Mouse (Mus musculus): Measurements from ENCODE around the gene Tulp3.
A peak's percentile ranks its signal among the peaks of the same experiment; 100 is the strongest.
"Not testable (repeated sequence)": the region's sequence is repeated elsewhere in the genome, so short reads cannot be mapped to it uniquely, and the experiment has no call there.

Tulp3 gene

DNA sequence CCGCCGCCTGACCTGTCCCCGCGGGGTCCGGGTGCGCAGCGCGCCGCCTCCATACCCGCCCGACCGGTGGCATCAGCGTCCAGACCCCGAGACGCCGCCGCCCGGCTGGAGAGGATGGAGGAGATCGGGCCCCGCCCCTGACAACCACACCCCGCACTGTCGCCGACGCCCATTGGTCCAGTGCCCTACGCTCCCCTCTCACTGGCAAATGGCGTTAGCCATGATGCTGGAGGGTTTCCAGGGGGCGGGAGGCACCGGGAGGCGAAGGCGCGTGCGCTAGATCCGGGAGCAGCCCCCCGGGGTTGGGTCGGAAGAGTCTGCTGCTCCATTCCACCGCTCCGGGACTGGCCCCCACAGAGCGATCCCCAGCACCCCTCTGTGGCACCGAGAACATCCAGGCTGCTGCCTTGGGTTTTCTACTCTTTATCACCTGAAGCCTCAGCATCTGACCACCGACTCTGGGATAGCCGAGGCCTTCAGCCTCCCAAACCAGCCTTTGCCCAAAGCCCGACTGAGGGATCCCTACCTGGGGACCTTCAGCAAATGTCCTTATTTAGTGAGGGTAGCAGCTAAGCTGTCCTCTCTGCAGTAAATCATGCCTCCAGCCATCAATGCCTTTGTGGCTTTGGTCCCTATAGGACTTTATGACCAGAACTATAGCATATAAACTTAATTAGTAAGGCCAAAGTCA, at the start of gene Tulp3:
Tulp3 (minus strand) TSS at position 126 of the 691 bp plus-strand sequence.
- DNase-seq (ENCODE audit: low spot score in 2 of 2): peak; percentile 96 to 97

DNA sequence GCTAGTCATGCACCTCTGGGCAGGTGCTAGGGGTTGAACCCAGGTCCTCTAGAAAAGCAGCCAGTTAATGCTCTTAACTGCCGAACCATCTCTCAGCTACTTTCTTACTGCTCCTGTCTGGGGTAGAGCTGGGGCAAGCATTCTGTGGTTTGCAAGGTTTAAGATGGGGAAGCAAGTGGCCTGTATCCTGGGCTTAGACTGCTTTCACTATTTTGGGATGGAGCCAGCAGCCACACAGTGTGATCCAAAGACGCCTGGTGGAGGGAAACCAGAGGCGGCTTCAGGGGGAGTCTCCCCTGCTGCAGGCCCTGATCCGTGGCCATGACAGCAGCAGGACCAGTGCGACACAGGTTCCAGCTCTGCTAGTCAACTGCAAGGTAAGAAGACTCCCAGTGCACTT, 49.1 kb upstream of the Tulp3 start:
- DNase-seq (ENCODE audit: low spot score in 2 of 2): no peak

DNA sequence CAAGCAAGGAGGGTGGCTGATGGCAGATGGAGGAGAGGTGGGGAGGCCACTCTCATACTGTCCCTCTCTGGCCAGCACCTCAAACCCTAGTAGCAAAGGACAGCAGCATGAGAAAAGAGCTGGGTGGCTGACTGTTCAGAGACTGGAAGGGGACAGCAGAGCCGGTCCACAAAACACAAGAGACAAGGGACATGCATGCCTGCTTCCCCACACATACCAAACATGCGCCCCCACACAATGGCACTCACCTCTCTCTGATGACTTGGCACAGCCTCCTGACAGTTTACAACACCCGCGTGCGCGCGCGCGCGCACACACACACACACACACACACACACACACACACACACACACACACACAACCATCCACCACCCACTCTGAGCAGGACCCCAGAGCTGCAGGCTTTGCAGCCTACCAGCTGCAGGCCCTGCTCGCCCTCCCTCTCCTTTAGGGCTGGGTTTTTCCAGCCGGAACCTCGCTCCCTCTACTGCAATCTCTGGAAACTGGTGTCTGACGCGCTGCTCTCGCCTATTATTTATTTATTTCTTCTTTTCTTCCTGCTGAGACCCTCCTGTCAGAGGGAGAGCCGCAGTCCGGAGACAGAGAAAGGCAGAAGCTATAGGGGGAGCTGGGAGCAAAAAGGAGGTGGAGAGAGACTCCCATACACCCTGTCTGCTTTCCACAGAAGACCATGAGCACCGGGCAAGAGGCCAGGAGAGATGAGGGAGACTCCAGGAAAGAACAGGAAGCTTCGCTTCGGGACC, 44.0 kb upstream of the Tulp3 start:
- DNase-seq (ENCODE audit: low spot score in 2 of 2): peak; percentile 36 to 48

DNA sequence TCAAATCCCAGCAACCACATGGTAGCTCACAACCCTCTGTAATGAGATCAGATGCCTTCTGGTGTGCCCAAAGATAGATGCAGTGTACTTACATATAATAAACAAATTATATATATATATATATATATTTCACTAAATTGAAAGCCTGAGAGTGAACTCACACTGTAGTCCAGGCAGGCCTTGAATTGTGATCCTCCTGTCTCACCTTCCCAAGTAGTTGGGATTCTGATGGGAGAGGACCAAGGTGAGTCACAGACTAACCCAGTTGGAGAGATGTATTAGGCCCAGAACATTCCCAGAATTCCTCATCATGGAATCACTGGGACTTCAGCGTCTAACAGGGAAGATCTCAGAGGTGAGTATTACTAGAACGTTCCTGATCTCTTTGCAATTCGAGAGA, 43.3 kb upstream of the Tulp3 start, which contains the start of gene Nrip2:
Nrip2 (plus strand) TSS at position 301 of the 400 bp plus-strand sequence.
- no peak for DNase-seq (ENCODE audit: low spot score in 2 of 2)

DNA sequence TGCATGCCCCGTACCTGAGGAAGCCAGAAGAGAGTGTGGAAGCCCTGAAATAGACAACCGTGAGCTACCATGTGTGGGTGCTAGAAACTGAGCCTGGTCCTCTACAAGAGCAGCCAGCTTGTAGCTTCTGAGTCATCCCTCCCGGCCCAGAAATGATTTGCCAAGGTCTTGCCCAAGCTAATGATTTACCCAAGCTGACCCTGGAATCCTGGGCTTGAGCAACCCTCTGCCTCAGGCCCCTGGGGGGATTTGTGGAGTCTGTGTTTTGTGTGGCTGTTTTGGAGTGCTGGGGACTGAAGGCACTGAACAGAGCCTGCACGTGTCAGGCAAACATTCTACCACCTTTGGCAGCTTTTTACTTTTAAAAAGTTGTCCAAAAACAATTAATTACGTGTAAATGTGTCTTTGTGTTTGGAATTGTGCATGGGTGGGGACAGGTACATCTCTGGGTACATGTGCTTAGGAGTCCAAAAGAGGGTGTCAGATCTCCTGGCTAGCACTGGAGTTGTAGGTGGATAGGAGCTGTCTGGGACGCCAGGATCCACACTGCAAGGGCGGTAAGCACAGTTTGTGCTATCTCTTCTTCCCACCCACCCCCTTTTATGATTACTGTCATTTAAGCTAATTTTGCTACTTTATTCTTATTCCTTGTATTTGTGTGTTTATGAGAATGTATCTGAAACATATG, 42.1 kb upstream of the Tulp3 start:
- no peak for DNase-seq (ENCODE audit: low spot score in 2 of 2)

DNA sequence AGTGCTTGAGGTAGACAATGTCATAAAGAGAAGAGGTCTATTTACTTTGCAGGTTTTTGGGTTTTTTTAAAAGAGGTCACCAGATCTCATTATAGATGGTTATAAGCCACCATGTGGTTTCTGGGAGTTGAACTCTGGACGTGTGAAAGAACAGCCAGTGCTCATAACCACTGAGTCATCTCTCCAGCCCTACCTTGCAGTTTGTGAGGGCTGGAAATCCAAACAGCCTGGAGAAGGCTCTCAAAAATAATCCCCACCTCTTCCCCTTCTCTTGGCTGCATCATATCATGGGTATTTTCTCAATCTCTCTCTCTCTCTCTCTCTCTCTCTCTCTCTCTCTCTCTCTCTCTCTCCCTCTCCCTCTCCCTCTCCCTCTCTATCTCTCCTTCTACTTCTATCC, 35.0 kb upstream of the Tulp3 start:
- DNase-seq (ENCODE audit: low spot score in 2 of 2): no peak

DNA sequence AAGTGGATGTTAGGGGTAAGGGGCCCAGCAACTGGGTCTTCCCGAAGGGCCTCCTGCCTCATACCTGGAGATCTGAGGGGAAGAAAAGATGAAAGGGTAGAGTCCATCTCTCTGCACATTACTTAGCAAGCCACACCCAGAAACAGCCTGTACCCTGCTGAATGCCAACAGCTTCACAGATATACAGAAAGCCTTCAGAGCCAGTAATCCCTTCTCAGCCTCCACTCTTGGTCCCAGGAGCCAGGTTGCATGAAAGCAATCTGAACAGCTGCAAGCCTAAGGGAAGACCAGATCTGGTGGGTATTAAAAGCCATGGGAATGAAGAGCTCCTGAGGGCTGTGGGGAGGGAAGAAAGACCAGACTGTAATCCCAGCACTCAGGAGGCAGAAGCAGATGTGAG, 33.5 kb upstream of the Tulp3 start:
- DNase-seq (ENCODE audit: low spot score in 2 of 2): no peak

DNA sequence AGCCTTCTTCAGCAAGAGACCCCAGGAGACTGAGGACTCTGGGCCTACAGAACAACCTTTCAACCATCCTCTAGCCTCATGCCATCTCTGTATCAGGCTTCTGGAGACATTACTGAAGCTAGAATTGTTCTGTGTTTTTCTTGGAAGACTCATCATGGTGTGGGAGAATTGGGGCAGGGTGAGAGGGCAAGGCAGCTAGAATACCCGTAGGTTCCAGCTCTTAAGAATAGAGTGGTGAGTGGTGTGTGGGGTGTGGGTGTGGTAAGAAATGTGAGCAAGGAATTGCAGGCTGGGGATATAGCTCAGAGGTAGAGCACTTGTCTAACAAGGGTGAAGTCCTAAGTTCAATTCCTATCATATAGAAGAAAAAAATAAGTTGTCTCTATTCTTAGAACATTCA, 29.4 kb upstream of the Tulp3 start:
- no peak for DNase-seq (ENCODE audit: low spot score in 2 of 2)

DNA sequence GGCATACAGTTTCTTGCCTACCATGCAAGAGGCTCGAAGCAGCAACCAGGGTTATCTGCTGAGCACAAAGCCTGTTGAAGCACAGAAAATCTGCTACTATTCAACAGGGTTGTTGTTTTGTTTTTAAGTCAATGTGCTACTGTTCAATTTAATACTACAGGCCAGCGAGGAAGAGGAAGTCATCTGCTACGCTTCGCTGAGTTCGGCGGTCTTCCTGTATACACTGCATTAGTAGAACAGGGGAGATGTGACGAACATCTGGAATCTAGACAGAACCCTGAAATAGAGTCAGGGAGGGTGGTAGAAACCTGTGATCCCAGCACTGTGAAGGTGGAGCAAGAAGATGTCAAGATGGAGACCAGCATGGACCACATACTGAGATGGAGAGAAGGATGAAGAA, 28.1 kb upstream of the Tulp3 start:
- no peak for DNase-seq (ENCODE audit: low spot score in 2 of 2)

DNA sequence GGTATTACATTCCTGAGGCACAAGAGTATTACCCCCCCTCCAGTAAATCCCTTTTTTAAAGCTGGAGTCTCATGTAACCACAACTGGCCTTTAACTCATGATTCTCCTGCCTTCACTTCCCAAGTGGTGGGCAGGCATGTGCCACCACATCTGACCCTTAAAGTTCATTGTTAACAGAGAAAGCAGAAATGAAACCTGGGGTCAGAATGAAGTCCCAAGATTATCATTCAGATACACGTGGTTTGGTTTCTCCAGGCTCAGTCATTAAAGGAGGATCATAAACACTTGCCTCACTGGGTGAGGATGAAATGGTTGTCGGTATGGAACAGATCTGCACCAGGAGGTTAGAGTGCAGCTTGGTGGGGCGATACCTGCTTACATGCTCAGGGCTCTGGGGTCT, 25.6 kb upstream of the Tulp3 start:
- no peak for DNase-seq (ENCODE audit: low spot score in 2 of 2)

DNA sequence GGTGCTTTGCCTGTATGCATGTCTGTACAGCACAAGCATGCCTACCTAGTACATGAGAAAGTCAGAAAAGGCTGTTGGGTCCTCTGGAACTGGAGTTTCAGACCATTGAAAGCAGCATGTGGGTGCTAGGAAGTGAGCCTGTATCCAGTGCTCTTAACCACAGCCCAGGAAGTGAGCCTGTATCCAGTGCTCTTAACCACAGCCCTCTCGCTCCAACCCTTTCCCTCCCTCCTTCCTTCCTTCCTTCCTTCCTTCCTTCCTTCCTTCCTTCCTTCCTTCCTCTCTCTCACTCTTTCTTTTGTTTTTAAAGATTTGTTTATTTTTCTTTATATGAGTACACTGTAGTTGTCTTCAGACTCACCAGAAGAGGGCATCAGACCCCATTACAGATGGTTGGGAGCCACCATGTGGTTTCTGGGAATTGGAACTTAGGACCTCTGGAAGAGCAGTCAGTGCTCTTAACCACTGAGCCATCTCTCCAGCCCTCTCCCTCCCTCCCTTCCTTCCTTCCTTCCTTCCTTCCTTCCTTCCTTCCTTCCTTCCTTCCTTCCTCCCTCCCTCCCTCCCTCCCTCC, 25.0 kb upstream of the Tulp3 start:
- DNase-seq (ENCODE audit: low spot score in 2 of 2): not testable (repeated sequence)

DNA sequence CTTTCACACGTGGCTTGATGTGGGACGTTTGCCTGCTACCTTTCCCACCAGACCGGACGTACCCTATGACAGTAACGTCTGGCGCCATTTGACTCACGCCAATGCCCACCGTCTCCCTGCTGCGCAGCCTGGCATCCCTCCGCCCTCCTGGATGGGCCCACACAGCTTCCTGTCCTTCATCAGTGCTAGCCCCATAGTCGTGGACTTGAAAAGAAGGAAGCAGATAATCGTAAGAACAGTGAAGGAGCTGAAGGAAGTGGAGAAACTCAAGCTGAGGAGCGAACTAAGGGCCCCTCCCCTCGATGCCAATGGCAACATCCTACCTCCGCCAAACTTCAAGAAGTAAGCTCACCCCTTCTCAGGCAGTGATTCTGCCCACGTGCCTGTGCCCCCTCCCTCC, 24.0 kb upstream of the Tulp3 start:
- DNase-seq (ENCODE audit: low spot score in 2 of 2): no peak

DNA sequence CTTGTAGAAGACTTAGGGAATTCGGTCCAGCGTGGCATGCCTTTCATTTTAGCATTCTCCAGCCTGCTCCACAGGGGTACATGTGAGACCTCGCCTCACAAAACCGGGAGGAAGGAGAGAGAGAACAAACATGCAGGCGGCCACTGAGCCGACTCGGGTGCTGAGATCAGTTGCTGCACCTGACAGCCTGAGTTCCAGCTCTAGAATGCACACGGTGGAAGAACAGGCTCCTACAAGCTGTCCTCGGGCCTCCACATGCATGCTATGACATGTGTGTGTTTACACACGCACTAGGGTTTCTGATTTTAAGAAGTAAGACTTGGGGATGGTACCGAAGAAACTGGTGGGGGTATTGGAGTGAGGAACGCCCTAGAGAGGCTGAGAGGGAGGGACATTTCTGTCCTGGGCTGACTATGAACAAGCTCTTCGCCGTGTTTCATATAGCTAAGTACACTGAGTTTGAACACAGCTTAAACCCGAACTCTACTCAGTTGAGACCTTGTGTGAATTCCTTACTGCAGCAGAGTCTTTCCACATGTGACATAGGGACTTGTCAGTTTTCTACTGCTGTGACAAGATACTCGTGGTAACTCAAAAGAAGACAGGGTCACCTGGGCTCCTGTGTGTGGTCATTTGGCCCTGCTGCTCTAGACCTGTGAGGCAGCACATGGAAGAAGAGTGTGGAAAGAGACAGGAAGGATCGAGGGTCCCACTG, 20.9 kb upstream of the Tulp3 start:
- no peak for DNase-seq (ENCODE audit: low spot score in 2 of 2)

DNA sequence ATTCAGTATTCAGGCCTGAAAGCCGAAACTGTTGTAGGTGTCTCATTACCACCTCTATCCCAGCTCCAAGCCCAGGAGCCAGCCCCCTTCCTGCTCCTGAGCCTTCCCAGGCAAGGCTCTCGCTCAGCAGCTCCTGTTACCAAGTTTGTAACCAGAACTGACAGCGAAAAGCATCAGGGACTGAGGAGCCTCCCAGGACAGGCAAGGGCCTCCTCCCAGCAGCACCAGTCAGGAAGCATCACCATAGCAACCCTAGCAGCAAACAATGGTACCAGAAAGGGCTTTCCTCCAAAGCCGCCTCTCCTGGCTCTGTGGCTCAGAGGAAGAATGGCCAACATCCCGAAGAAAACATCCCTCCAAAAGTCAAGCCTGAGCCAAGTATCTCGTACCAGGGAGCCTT, 19.5 kb upstream of the Tulp3 start, which contains the start of the genes Tex52 and Gm44596:
Tex52 (plus strand) TSS at position 265 of the 400 bp plus-strand sequence.
Gm44596 (plus strand) TSS at position 312 of the 400 bp plus-strand sequence.
- peak in 1 of 2 experiments; percentile 34 for DNase-seq (ENCODE audit: low spot score in 2 of 2)

DNA sequence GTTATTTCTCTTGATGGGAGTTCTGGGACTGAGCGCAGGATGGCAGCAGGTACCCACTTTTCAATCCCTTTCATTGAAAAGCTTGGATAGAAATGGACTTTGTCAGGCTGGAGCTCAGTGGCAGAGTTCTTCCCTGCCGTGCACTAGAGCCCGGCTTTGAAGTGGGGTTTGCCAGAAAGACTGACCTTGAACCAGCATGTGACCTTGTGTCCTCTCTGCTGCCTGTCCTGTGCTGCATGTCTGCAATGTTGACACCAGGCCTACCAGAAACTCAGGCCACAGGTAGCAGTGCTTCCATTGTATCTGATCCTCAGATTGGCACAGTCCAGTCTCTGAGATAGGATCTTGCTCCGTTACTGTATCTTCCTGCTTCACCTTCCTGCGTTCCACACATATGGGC, 14.4 kb upstream of the Tulp3 start:
- DNase-seq (ENCODE audit: low spot score in 2 of 2): no peak

DNA sequence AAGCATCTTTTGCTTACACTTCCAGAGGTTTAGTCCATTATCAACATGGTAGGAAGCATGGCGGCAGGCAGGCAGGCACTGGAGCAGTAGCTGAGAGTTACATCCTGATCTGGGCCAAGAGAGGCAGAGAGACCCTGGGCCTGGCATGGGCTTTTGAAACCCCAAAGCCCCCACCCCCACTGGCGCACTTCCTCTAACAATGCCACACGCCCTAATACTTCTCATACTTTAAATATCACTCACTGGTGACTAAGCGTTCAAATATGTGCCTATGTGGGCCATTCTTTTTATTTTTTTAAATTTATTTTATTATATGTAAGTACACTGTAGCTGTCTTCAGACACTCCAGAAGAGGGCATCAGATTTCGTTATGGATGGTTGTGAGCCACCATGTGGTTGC, 10.8 kb upstream of the Tulp3 start:
- no peak for DNase-seq (ENCODE audit: low spot score in 2 of 2)

DNA sequence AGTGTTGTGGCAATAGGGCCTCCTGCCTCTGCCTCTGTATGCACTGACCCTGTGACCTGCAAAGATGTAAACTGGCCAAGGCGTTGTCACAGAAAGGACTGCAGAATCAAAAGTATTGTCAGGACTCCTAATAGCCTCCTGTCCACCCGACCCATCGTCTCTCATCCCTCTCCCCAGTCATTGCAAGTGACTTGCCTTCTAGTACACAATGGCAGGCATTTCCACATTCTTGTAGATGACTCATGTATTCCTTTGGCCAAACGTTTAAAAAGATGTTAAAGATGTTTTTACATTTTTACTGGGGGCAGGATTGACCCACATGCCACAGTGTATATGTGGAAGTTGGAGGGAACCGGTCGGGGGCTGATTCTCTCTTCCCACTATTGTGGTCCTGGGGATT, 9.1 kb upstream of the Tulp3 start:
- DNase-seq (ENCODE audit: low spot score in 2 of 2): no peak

DNA sequence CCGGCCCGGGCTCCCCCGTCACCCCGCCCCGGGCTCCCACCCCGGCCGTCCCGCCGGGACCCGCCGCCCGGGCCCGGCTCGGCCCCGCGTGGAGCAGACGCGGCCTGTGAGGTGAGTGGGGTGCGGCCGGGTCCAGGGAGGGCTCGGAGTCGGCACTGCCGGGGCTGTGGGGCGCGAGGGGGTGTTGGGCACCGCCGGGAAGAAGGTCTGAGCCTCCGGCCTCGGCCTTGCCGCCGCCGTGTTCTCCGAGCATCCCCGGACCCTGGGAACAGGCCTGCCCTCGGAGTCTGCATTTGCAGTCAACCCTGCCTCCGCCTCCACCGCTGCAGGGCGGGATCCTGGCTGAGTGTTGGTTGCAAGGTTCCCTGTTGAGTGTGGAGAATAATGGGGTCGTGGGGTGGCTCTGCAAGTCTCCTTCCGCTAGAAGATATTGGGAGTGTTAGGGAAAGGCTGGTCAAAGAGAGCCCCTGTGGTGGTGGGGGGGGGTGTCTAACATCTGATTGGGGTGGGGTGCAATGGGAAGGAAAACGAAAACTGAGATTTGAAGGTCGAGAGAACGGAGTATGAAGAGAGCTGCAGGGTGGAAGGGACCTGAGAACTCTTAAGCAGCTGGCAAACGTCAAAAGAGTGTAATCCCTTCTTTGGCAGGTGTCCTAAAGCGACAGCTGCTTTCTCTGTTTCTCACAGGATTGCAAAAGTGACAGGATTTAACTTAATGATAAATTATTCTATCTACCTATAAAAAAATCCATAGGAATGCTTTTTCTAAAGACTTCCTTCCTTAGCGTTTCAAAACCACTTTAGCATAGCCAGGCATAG, 7.6 kb upstream of the Tulp3 start:
- DNase-seq (ENCODE audit: low spot score in 2 of 2): no peak

DNA sequence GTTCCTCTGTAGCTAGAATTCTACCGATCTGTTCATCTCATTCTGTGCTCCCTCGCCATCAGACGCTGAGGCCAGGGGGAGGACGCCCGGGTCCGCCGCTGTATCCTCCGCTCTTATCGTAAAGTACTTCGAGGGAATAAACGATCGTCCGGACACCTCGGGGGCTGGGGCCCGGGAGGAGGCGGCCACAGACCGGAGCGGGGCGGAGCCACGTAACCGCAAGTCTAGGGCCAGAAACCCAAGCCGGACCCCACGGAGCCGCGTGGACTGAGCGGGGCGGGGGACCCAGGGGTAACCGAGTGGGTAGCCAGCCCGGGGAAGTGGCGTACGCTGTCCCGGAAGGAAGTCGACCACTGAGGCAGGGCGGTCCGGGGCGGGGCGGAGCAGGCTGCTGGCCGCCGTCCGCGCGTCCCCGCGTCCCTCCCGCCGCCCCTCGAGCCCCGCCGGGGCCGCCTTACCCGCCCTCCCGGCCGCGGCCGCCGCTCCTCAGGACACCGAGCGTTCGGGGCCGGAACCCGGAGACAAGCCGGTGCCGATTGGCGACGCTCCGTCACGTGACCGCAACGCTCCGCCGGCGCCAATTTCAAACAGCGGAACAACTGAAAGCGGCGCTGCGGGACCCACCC, 6.8 kb upstream of the Tulp3 start, which contains the start of the genes Rhno1 and Foxm1:
Rhno1 (minus strand) TSS at position 531 of the 626 bp plus-strand sequence.
Foxm1 (plus strand) TSS at position 587 of the 626 bp plus-strand sequence.
- DNase-seq (ENCODE audit: low spot score in 2 of 2): peak; percentile 70 to 77

DNA sequence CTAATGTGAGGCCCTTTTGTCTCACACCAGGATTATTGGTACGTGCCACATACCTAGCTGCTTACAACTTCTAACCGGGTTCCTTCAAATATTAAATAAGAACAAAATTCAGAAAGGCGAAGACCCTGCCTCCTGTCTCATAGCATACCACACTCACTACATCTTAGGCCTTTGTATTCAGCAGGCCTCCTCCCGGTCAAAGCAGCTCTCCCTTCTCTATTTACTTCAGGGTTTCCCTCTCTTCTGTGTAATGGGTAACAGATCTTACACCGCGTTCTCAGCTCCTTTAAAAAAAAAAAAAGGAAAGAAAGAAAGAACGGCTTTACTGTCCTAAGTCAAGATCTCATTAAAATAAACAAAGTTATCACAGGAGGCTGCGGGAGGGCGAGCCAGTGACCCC, 6.2 kb upstream of the Tulp3 start:
- no peak for DNase-seq (ENCODE audit: low spot score in 2 of 2)
